Mouse (Mus musculus) lung, postnatal 0 days (tissue): Measurements from ENCODE around the gene Zbtb43. TPM values are rescaled to one million over a fixed set of nuclear protein-coding genes. Genes with fewer than 3 reads are reported as not detected.

Source experiments
- ATAC-seq: fragments of 200-750 bp; cut with Nextera tagmentation; 2 replicates; pipeline ENCODE4 v1.8.0; 2017; ENCODE audit warnings: moderate library complexity
- DNase-seq: peaks from one replicate; pipeline ENCODE4 v3.0.0-alpha.2; 2016; ENCODE audit warnings: low spot score
- H3K27ac ChIP-seq: fragments of 300-500 bp; sonication (generic); 2 replicates; pipeline ENCODE4 v1.5.1; 2014; ENCODE audit warnings: antibody characterized with exemption, mild to moderate bottlenecking, low read length, mixed read lengths
- H3K27me3 ChIP-seq: fragments of 300-500 bp; sonication (generic); replicated peaks from 2 replicates; pipeline ENCODE4 v1.6.1; 2014; ENCODE audit warnings: low read length, mixed read lengths; ENCODE audit not compliant: insufficient read depth
- H3K36me3 ChIP-seq: fragments of 300-500 bp; sonication (generic); 2 replicates; pipeline ENCODE4 v1.6.1; 2014; ENCODE audit warnings: low read length, mixed read lengths; ENCODE audit not compliant: insufficient read depth
- H3K4me1 ChIP-seq: fragments of 300-500 bp; sonication (generic); 2 replicates; pipeline ENCODE4 v1.6.1; 2014; ENCODE audit warnings: antibody characterized with exemption, low read depth, low read length, mixed read lengths; ENCODE audit not compliant: insufficient read depth
- H3K4me2 ChIP-seq: fragments of 300-500 bp; sonication (generic); replicated peaks from 2 replicates; pipeline ENCODE4 v1.6.1; 2014; ENCODE audit warnings: low read depth, mild to moderate bottlenecking, low read length, moderate library complexity, mixed read lengths
- H3K4me3 ChIP-seq: fragments of 300-500 bp; sonication (generic); 2 replicates; pipeline ENCODE4 v1.5.1; 2014; ENCODE audit warnings: low read depth, low read length
- H3K9ac ChIP-seq: fragments of 300-500 bp; sonication (generic); replicated peaks from 2 replicates; pipeline ENCODE4 v1.6.1; 2014; ENCODE audit warnings: low read depth, mild to moderate bottlenecking
- H3K9me3 ChIP-seq: fragments of 300-500 bp; sonication (generic); 2 replicates; pipeline ENCODE4 v1.6.1; 2016; ENCODE audit warnings: low read length, mixed read lengths
- CTCF ChIP-seq: IDR thresholded peaks from 2 replicates; pipeline ENCODE4 v1.5.1; 2016; ENCODE audit warnings: antibody characterized with exemption, mild to moderate bottlenecking
- EP300 ChIP-seq: IDR thresholded peaks from 2 replicates; pipeline ENCODE4 v1.6.1; 2016; ENCODE audit warnings: antibody characterized with exemption, mild to moderate bottlenecking, control low read depth
- WGBS: fragments of 180-500 bp; shearing (Covaris S2); extraction: QIAGEN DNeasy Blood & Tissue Kit; methylation state at CpG from one replicate; pipeline ENCODE4 v1.1.7; 2014; 5-methylcytosine and 5-hydroxymethylcytosine counted together
- polyA plus RNA-seq: library from polyadenylated mRNA; unstranded; fragments of >200 nt; fragmentation: Nextera tagmentation; extraction: Ambion mirVana; gene quantifications from 2 replicates; pipeline ENCODE4 v1.2.1, GENCODE M21; 2015

The Zbtb43 gene
- polyA plus RNA-seq, 1 experiment from 2014 or later, result 11.4 TPM

DNA sequence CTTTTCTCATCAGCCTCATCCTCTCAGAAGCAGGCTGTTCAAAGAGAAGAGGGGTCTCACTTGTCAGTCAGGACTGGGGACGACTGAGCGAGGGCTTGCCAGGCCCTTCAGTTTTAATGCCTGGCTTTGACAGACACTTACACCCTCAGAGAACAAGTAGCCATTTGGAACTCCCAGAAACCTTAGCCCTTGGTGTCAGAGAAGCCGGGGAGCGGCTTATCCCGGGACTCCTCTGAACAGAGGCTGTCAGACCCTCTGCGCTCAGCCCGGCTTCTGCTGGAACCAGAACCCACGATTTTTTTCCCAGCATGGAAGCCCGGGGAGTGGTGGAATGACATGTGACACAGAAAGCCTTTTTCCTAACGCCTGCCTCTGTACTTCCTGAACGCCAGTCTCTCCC, 31.2 kb downstream of the Zbtb43 start:
- Histone ChIP-seq H3K4me2 (no peak overlapping the region), H3K27ac (peak overlapping the region; percentile 66; the same call in 1 of the 2 replicates), H3K9ac (no peak overlapping the region), H3K9me3 (no peaks in the 10 kb centered on the region), H3K4me1 (peaks cover 3% of the 10 kb centered on the region; the same call in 1 of the 2 replicates), H3K4me3 (no peak overlapping the region), H3K27me3 (no peaks in the 10 kb centered on the region), H3K36me3 (no peaks in the 10 kb centered on the region)
- ATAC-seq, result no peak
- WGBS, result 53% methylated on average over 11 of the region's 11 CpGs
- DNase-seq, result no peak
- no peak for TF ChIP-seq CTCF
- TF ChIP-seq EP300, result no peak

DNA sequence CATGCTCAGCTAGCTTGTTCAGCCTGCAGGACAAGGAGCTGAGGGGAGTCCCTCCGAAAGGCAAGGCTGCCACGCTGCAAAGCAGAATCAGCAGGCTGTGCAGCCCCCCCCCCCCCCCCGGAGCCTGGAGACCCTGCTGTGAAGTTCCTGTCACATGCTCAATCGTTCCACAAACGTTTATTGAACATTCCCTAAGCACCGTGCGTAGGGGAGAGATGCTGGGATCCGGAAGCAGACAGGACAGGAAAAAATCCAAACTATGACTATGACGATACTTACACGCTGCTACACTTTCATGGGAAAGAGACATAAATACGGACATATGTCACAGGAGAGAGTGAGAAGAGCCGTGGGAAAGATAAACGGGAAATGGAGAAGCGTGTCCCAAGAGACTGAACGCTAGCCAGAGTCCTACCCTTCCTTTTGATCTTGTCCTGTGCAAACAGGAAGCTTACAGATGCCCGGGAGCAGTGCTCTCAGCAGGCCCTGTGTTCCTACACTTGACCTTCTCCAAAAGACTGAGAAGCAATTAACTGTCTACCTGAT, 32.3 kb downstream of the Zbtb43 start:
- Histone ChIP-seq H3K36me3 (no peaks in the 10 kb centered on the region), H3K9me3 (no peaks in the 10 kb centered on the region), H3K4me3 (no peak overlapping the region), H3K27me3 (no peaks in the 10 kb centered on the region), H3K4me1 (peaks cover 3% of the 10 kb centered on the region; the same call in 1 of the 2 replicates), H3K4me2 (peak overlapping the region; percentile 37; the same call in 1 of the 2 replicates), H3K9ac (no peak overlapping the region), H3K27ac (peak overlapping the region; percentile 66)
- DNase-seq (peak; percentile 66), ATAC-seq (peak; percentile 52)
- TF ChIP-seq CTCF (no peak), EP300 (peak; percentile 55)
- WGBS, result 3% methylated on average over 15 of the region's 16 CpGs

DNA sequence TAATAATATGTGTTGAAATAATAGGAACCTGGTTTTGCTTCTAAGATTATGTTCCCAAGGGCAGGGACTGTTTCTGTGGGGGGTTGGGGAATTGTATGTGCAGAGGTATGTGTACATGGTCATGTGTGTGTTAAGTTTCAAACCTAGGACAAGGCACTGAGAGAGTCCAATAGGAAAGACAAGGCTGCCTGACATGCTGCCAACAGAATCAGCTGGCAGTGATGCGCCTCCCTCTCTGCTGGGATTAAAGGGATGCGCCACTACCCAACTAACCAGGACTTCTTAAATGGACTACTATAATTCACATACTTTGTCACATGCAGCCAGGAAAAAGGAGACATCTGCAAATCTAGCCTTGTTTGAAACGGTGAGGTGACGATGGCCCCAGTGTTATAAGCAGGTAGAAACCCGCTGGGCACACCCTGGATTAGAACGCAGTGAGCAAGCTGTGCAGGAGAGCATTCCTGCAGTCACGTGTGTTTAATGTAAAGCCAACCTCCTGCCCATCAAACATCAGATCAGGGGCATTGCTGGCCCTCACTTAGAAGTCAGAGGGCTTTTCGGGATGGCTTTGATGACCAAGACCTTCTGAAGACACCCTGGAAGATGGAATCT, 33.2 kb downstream of the Zbtb43 start:
- H3K9ac ChIP-seq, result no peak overlapping the region
- DNase-seq (no peak), ATAC-seq (no peak)
- H3K27me3 ChIP-seq, result no peaks in the 10 kb centered on the region
- no peak overlapping the region for H3K4me2 ChIP-seq
- TF ChIP-seq EP300 (no peak), CTCF (no peak)
- H3K4me3 ChIP-seq, result no peak overlapping the region
- H3K36me3 ChIP-seq, result no peaks in the 10 kb centered on the region
- H3K27ac ChIP-seq, result no peak overlapping the region
- WGBS, result 41% methylated on average over 8 of the region's 8 CpGs
- H3K4me1 ChIP-seq, result peaks cover 3% of the 10 kb centered on the region; the same call in 1 of the 2 replicates
- no peaks in the 10 kb centered on the region for H3K9me3 ChIP-seq

DNA sequence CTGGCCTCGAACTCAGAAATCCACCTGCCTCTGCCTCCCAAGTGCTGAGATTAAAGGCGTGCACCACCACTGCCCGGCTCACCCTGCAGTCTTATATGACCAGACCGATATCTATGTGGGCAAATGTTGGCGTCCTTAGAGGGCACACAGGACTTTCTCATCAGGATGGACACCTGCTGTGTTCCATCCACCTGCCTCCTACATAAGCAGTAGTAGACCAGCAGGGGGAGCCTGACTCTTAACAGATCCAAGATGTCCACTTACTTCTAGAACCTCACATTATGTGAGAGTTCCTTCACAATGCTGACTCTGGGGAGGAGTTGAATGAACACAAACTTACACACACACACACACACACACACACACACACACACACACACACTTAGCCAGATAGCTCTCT, 35.5 kb downstream of the Zbtb43 start:
- peaks cover 13% of the 10 kb centered on the region; the same call in 1 of the 2 replicates for H3K4me1 ChIP-seq
- no peaks in the 10 kb centered on the region for H3K9me3 ChIP-seq
- no peak overlapping the region for H3K4me2 ChIP-seq
- WGBS, result 64% methylated on average over 5 of the region's 5 CpGs
- H3K9ac ChIP-seq, result no peak overlapping the region
- no peaks in the 10 kb centered on the region for H3K27me3 ChIP-seq
- DNase-seq (peak; percentile 85), ATAC-seq (no peak)
- TF ChIP-seq CTCF, result peak; percentile 77
- TF ChIP-seq EP300, result no peak
- H3K4me3 ChIP-seq, result no peak overlapping the region
- H3K36me3 ChIP-seq, result no peaks in the 10 kb centered on the region
- H3K27ac ChIP-seq, result no peak overlapping the region

DNA sequence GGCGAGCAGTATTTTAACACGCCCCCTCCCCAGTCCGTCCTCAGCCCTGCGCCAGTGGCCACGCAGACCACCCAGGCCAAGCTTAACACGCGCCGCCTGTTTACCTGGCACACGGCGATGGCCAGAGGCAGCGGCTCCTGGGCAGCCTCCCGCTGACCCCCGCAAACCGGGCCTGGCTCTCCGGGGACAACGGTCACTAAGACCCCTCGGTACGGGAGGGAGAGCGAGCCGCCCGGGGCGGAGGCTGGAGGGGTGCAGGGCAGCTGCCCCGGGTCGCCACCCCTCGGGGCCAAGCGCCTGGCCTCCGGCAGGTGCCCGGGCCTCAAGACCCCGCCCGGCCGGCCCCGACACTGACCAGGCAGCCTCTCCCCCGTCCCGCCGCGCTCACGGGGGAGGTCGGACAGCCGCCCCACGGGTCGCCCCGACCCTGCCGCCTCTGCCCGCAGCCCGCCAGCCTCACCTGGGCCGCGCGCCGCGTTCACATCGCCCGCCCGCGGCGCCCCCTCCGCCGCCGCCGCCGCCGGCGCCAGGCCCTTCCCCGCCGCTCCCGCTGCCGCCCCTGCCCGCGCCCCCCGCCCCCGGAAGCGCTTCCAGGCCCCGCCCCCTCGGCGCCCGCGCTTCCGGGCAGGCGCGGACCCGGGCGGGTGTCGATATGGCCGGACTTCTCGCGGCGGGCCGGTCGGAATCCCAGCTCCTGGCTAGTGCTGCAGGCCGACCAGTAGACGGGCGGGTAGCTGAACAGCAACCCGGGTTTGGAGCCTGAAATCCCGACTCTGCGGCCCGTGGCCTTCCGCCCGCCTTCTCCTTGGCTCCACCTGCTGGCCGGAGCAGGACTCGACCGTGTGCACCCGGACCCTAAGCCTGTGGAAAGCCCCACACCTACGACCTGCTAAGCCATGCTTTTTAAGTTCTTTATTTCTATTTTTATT, 37.3 kb downstream of the Zbtb43 start, which contains the start of gene Zbtb34:
Zbtb34 (minus strand) TSS at position 554 of the 929 bp plus-strand sequence.
- Histone ChIP-seq H3K4me1 (peaks cover 24% of the 10 kb centered on the region; the same call in 1 of the 2 replicates), H3K4me2 (peak within 1 kb of the TSS; percentile 87), H3K36me3 (no peaks in the 10 kb centered on the region), H3K27me3 (no peaks in the 10 kb centered on the region), H3K4me3 (peak within 1 kb of the TSS; percentile 96), H3K27ac (peak within 1 kb of the TSS; percentile 92), H3K9ac (peak within 1 kb of the TSS; percentile 84), H3K9me3 (no peaks in the 10 kb centered on the region)
- DNase-seq, result peak; percentile 75
- 2% methylated on average over 58 of the region's 102 CpGs for WGBS
- TF ChIP-seq EP300 (no peak), CTCF (peak; percentile 85)
- peak; percentile 76 for ATAC-seq
